Mouse (Mus musculus): ENCODE measurements around the gene Wdsub1. TPM values are rescaled to one million over a fixed set of nuclear protein-coding genes. Genes with fewer than 3 reads are reported as not detected.
"Not testable (repeated sequence)": the region's sequence is repeated elsewhere in the genome, so short reads cannot be mapped to it uniquely, and the experiment has no call there.

Gene Wdsub1
- 10 to 100 TPM; 11.8 to 13.0 TPM for total RNA-seq (2021)
- long read RNA-seq, experiment 1, partial matches to known transcripts: 2 of 13 reads
- long read RNA-seq, experiment 1, other reads (novel, unspliced or antisense): 9 of 13 reads
- long read RNA-seq, experiment 2, partial matches to known transcripts: 1 of 9 reads
- long read RNA-seq, experiment 2, other reads (novel, unspliced or antisense): 7 of 9 reads

DNA sequence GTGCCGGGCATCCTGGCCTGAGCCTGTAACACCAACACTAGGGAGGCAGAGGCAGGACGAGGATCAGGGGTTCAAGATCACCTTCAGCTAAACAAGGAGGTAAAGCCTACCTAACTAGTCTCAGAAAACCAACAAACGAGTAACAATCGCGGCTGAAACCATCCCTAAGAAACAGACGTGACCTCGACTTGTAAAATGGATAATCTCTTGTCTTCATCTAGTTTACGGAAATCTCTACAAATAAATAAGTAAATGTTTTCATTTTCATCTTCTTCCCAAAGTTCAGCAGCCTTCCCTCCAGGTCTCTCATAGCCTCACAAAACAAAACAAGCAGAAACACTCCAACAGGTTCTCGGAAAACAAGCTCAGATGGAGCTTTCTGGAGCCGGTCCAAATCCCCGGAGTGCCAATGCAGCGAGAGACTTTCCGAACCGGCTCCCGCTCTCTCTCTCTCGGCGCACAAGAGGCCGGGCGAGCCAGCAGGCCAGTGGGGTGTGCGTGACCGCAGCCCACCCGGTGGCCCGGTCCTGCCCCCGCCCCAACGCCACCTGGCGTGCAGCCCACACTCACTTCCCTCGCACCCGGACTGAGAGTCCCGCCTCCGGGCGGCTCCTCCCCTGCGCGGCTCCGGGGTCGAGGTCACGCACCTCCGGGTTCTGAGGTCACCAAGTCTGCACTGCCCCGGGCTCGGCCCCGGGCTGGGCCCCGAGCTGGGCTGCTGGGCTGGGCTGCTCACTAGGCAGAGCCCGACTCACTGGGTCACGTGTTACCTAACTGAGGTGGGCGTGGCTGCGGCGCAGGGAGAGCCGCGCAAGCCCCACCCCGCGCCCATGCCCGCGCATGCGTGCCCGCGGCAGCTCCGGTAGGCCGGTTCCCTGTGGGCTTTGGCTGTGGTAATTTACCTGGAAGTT, at the start of gene Wdsub1:
Gene Wdsub1, minus strand, starts transcription at position 761 of the 911 bp plus-strand sequence.
- DNase-seq: peak; percentile 93

DNA sequence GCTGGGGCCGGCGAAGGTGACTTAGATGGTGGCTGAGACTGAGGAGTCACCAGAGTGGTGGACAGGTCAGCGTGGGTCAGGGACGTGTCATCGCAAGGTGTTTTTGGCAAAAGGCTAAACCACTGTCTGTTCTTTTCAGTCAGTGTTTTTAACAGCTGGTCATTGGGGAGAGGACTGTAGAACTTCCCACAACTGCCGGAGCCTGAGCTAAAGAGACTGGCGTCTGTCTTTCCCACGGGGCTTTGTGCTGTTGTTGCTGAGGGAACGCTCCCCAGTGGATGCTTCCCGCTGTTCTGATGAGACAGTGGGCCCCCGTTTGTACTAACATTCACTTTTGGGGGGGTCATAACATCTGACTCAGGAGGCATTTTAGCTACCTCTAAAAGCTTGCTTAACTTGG, 31.2 kb upstream of the Wdsub1 start:
- DNase-seq: no peak

DNA sequence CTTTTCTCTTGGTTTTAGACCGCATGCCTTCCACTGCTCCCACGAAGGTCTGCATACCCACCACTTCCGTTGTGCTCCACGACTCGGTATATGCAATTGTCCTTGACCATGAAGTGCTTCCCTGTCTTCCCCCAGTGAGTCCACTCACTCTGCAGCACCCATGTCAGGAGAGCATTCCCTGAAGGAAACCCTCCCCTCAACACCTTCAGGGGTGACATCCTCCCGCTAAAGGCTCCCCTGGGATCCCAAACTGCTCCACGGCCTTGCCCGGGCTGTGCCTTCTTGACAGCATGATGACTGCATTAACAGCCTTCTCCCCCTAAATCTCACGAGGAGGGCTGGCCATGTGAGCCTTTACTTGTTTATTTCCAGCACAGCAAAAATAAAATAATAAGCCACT, 25.7 kb upstream of the Wdsub1 start:
- no peak for DNase-seq

DNA sequence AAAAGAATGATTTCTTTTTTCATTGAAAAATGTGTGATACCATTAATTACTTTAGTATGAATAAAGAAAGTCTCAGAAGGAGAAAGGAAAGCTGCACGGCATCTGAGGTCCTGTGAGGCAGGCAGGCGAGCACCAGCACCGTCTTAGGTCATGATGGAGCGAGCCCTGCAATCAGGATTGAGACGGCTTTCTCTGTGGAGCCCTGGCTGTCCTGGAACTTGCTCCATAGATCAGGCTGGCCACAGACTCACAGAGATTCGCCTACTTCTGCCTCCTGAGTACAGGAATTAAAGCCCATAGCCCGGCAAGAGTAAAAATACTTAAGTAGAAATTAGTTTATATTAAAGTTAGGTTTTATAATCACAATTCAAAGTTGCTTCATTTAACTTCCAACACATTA, 21.6 kb upstream of the Wdsub1 start:
- DNase-seq: no peak

DNA sequence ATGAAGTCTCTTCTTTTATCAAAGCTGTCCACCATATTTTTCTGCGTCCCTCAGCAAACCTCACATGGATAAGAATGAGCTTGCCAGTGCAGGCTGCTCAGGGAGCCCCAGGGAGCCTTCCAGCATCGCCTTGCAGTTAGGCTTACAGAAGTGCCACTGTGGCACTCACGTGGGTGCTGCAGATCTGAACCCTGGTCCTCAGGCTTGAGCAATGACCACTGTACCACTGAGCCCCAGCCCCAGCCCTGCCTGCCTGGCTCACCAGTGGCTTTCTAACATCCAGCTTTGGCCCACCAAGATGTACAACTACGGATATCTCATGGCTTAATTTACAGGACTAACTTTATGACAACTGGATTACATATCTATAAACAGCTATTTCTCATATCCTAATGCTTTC, 16.3 kb upstream of the Wdsub1 start:
- no peak for DNase-seq

DNA sequence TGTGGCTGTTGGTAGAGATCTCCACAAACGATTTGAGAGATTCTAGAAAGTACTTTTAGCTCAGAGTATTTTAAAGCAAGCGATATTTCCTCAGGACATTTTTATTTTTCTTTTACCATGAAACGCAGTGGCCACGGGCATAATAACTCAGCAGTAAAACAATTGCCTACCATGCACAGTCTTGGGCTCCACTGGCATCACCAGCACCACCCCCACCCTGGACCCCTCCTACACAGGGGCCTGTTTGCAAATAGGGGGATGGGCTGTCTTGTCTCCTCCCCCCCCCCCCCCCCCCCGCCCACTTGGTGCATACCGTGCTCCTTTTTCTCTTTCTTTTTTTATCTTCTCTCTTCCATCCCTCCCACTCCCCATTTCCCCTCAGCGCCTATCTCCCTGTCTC, 15.7 kb upstream of the Wdsub1 start:
- no peak for DNase-seq

DNA sequence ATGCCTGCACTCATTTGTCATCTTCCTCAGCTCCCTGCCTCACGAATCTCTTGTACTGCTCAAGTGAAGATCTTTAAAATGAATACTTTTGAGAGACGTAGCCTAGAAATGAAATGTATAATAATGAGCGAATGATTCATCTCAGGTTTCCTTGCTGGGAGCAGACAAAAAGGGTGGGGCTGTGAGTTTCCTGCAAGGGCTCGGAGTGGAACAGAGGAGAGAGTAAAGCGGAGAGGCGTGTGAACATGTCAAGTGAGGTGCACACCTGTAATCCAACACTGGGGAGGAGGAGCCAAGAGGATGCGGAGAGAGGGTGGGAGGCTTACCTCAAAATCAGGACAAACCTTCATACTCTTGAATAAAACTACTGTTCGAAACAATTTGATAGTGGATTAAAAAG, 14.4 kb upstream of the Wdsub1 start:
- DNase-seq: no peak

DNA sequence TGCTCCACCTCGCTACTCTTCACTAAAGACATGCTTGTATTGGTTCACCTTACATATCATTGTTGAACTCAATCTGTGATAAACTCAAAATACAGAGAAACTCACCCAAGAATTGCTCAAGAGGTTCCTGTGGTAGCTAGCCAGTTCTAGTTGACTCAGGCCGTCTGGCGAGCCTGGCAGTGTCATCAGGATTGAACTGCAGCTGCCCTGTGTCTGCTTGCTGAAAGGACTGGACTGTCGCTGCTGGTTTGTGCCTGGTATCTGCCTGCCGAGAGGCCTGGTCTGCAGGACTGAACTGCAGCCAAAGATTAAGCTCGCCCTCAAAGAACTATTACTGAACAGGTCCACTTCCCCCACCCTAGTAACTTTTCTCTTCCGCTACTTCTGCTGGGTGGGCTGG, 14.0 kb upstream of the Wdsub1 start:
- DNase-seq: no peak

DNA sequence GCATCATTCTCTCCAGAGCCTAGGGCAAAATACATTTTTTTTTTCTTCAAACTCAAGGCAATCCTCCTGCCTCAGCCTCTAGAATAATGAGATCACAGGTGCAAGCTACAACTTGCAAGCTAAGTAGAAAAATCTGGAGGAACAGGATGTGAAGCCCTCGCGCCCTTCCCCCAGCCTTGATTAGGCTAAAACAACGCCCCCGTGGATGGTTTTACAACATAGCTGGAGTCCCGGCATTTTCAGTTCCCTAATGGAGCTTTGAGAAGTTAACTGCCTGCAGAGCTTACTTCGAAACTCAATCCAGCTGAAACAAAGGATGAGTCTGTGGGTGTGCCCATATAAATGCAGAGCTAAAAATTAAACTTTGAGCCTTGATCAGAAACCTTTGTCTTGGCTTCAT, 7.3 kb upstream of the Wdsub1 start:
- no peak for DNase-seq

DNA sequence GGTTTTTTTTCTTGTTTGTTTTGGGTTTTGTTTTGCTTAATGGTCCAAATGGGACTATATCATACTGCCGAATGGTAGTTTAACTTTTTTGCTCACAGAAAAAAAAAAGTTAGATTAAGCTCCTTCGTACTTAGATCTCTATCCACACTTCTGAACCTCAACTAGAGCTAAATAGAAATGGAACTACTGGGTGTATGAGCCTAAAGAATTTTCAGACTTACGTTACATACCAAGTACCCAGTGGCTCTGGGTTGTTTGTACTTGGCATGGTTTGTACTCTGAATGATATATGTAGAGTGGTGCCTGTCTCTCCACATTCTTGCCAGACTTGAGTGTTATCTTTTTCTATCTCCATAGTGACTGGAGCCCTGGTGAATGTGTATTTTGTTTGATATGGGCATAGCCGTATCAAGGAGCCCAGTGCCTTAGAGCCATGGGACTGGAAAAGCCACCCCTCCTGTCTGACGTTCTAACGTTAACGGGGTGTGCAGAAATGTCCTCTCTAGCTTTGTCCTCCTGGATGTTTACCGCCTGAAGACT, 421 bp upstream of the Wdsub1 start:
- DNase-seq: no peak

DNA sequence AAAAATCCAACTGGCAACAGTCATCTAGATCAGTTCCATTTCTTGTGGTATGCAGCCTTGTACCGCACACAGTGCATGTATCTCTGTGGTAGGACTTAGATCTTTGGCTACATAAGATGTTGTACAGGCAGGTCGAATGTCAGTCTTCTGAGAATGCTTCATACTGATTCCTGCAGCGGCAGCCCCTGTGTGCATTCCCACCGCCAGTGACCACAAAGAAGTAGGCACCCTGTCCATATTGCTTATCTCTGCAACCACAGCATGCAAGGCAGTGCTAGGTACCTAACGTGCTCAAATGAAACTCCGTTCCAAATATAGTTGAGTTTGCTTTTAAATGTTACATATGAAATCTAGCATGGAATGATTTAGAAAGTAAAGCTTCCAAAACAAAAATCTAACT, 987 bp downstream of the Wdsub1 start:
- no peak for DNase-seq

DNA sequence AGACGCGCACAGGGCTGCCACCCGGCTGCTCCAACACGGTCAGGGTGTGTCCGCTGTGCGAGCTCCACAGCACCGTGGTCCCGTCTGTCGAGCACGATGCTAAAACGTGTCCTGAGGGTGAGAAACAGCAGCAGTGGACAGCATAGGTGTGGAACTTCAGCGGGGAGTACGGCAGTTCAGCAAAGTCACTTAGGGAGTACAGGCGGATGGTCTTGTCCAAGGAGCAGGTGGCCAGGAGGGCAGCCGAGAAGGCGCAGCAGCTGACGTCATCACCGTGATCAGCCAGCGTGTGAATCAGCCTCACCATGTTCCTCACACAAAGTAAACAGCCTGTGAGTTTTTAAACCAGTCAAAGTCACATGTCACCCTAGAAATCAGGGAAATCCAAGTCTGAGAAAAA, 4.2 kb downstream of the Wdsub1 start:
- DNase-seq: no peak

DNA sequence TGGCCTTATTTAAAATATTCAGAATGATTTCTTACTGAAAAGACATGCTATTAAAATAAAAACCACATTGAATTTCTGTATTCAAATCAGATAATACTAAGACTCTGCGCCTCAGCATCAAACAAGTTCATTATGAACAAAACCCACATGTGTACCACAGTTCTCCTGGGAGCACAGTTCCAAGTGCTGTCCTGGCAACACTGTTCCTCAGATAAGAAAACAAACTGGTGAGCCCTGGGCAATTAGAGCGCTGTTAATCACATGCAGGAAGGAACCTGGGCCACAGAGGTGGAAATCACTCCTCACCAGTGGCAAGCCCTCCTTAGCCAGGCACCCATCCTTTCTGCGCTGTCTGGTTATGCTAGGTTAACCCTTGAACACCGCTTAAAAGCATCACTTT, 5.1 kb downstream of the Wdsub1 start:
- DNase-seq: no peak

DNA sequence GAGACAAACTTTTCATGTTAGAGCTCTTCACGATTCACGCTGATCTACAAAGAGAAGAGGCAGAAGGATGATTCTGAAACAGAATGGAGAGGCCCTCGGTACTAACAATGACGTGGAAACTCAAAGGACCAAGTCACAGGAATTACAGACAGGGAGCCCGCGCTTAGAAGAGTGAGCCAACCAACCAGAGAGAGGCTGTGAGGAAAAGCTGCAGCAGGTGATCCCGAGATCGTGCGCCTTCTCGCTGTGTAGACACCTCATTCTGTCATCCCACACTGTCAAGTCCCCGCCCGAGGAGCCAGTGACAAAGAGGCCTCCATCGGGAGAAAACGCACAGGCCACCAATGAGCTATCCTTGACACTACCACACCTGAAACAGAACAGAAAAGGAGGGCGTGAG, 5.9 kb downstream of the Wdsub1 start:
- no peak for DNase-seq

DNA sequence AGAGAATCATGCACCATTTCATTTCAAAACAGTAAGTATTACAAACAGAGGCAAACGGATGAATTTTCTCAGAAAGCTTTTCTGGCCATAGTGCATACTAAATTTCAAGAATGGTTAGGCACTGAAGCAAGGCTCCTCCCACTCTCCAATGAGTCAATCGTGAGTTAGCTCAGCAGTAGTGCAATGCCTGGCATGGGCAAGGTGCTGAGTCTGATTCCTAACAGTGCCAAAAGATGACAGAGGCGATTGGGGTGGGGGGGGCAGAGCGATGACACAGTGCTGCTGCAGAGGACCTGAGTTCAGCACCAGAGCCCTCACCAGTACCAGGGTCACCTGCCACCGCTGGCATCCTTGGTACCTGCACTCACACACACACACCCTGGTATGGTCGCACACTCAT, 11.9 kb downstream of the Wdsub1 start:
- no peak for DNase-seq

DNA sequence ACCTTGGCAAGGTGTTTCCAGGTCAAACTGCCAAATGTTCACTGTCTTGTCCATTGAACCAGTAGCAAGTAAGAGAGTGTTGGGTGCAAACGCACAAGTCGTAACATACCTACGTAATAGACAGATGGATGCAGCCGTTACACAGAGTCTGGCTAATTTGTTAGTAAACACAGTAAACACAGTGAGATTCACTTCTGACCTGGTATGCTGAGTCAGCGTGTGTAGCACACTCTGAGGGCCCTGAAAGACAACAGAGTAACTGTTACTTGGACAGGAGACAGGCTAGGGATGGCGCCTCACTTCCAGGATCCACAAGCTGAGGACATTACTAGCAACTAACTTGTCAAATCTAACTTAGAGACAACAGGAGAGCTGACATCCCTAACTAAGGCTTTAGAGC, 19.8 kb downstream of the Wdsub1 start:
- no peak for DNase-seq

DNA sequence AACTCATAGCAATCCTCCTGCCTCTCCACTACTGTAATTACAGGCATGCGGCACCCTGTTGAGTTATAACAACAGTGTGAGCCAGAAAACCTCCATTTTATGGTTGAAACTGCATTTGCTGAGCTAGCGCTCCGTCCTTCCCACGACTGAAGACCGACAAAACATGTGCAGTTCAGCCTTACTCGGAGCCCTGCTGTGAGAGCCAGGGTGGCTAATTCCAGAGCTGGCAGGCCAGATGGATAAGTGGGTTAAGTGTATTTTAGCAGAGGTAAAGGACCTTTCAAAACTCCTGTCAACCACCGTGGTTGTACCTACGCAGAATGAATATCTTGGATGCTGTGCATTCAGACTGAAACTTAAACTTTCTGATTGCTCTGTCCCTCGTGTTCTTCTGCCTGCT, 28.0 kb downstream of the Wdsub1 start:
- DNase-seq: no peak

DNA sequence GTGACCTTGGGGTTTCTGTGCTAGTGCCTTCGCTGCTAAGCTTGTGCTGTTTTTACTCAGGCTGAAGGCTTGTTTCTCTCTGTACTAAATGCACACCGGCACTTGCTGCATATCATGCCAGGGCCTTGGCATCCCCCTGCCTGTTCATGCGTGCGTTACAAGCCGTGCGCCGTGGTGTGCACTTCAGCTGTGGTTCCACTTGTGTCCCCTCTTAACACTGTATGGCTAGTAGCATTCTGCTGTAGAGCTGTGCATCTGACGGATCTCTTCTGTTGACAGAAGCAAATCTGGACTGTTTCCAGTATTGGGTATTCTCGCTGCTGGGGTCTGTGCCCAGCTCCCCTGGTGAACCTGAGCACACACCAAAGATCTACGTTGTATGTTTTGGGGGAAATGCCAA, 28.8 kb downstream of the Wdsub1 start:
- no peak for DNase-seq

DNA sequence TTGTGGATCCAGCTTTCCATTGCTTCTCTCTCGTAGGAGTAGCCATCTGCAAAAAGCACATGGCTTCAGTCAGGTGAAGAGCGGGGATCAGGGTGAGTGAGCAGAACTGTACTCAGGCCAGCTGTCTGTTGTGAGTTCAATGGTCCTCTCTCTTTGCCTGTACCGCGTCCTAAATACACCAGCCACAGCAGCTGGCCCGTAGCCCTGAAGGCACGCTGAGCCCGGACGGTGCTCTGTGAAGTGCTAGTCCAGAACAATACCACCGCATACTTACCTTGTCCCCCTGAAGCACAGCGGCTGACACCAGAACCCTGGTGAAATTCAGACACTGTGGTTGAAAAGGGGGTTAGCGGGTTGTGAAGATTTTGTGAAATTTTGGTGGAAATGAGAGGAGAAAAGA, 29.5 kb downstream of the Wdsub1 start:
- no peak for DNase-seq

DNA sequence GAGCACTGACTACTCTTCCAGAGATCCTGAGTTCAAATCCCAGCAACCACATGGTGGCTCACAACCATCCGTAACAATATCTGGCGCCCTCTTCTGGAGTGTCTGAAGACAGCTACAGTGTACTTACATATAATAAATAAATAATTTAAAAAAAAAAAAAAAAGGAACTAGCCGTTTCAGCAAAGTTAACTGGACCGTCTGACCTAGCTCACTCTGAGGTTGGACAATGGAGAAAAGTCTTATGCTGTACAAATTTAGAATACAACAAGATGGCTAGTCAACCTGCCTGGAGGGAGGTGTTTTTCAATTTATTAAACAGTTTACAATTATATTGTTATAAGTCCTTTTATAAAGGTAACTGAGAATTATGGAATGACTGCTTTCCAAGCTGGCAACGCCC, 30.5 kb downstream of the Wdsub1 start:
- not testable (repeated sequence) for DNase-seq

DNA sequence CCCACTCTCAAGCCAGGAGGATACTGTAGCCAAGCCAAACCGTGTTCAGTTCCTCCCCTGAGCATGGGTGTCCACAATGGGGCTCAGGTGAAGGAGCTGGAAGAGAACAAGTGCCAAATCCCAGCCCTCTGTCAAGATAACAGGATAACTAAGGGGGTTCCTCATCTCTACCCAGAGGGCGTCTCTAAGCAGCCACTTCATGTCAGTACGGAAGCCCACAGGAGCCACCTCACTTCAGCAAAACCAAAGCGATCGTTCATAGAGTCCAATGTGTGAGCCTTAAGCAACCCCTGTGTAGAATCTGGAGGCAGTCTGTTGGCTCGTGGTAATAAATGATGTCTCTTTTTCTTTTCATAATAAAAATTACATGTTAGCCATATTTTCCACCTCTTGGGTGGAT, 38.5 kb downstream of the Wdsub1 start:
- DNase-seq: no peak

DNA sequence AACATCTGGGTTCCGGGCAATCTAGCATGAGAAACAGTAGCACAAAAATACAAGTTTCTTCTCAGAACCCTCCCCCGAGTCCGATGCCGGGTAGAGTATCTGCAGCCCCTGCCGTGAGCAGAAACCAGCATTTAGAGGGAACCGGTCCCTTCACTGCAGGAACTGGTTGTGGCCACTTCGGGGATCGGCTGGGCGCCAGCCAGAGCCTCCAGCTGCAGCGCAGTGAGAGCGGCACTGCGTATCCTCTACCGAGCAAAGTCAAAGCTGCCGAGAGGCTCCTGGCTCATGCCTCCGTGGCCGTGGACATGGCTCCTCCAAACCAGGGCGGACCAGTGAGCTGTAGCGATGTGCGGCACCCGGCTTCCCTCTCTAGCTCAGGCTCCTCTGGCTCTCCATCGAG, 39.2 kb downstream of the Wdsub1 start:
- DNase-seq: no peak

DNA sequence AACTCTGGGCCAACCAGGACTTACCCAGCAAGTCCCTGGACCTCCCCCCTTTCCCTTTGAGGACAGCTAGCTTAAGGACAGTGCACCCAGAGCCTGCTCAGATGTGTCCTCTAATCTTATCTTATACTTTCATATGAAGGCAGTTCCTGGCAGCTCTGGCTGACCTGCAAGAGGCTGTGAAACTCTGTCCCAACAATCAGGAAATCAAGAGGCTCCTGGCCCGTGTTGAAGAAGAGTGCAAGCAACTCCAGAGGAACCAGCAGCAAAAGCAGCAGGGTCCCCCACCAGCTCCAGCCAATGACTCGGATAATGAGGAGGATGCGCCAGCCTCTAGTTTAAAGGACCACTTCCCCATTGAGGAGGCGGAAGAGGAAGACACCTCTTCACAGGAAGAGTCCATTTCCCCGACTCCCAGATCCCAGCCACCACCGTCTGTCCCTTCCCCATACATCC, 39.8 kb downstream of the Wdsub1 start:
- no peak for DNase-seq

DNA sequence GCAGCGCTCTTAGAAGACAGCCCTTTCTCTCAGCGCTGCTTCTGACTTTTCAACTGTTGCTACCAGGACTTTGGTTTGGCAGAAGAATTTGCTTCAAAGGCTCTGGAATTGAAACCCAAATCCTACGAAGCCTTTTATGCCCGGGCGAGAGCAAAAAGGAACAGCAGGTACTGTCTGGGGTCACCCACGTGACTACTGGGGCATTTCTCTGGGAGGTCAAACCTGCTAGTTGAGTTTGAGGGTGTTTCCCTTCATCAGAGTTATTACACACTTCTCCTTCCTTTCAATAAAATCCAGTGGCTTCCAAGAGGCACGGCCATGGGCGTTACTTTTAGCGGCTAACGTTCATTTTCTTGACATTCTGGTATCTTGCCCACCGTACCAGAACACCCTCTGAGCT, 40.4 kb downstream of the Wdsub1 start:
- no peak for DNase-seq

Data from gastrocnemius, postnatal 25 days (tissue).